ENCODE assay signal across 30 mouse cellular contexts in genomic region chr2:19385772-19386171, GRCm38 (mm10). TPM values are rescaled to one million over a fixed set of nuclear protein-coding genes. Genes with fewer than 3 reads are reported as not detected.
A peak's percentile ranks its signal among the peaks of the same experiment; 100 is the strongest.
DNase-seq lines count a peak whose midpoint lies in the region; ATAC-seq and TF ChIP-seq lines count a peak whose summit lies in the region.
"Had no signal": no experiment of that assay in that cellular context is flagged by ENCODE, and none has a peak within 500 bp of the region (broad histone marks: within the 10 kb centered on the region; RNA-seq: fewer than 3 reads in every experiment).

No protein-coding gene starts in this region.

- H3K36me3 ChIP-seq in liver, postnatal 0 days (replicated peaks; ENCODE audit: insufficient read depth, low read length), result 0 out of 2 replicates have a peak, but pooled peaks cover 8% of the 10 kb centered on the region
- H3K36me3 ChIP-seq: embryonic facial prominence, embryonic 15.5 days; forebrain, embryonic 10.5 days; forebrain, embryonic 12.5 days; forebrain, embryonic 15.5 days; G1E had no signal

- peak overlapping the region; percentile 48; the same call in 1 of the 2 replicates for H3K27ac ChIP-seq in liver, postnatal 0 days (ENCODE audit: low read depth)
- peak overlapping the region; percentile 74; the same call in 1 of the 2 replicates for H3K27ac ChIP-seq in bone marrow, adult 2 months (ENCODE audit: control insufficient read depth, insufficient read depth, low read depth, low read length, poor library complexity)
- H3K27ac ChIP-seq: embryonic facial prominence, embryonic 13.5 days; embryonic facial prominence, embryonic 15.5 days; forebrain, embryonic 10.5 days; forebrain, embryonic 12.5 days; forebrain, embryonic 15.5 days had no signal

- no peak for ATAC-seq in liver, postnatal 0 days
- peak; percentile 28 for ATAC-seq in megakaryocyte, adult 5-6 weeks (ENCODE audit: poor library complexity, severe bottlenecking)
- ATAC-seq: activated CD4-positive, CD25-positive, alpha-beta regulatory T cell, adult 4 months; forebrain, embryonic 15.5 days; forebrain, postnatal 0 days; Patski had no signal

- TF ChIP-seq CTCF in liver, postnatal 0 days (IDR thresholded peaks at IDR 0.05; ENCODE audit: low read depth), result no peak
- TF ChIP-seq CTCF in bone marrow, adult 2 months (IDR thresholded peaks at IDR 0.05; ENCODE audit: control insufficient read depth, insufficient read depth, low read length), result no peak

- H3K9me3 ChIP-seq in liver, postnatal 0 days (ENCODE audit: low read length), result no peaks in the 10 kb centered on the region
- H3K9me3 ChIP-seq: embryonic facial prominence, embryonic 13.5 days; embryonic facial prominence, embryonic 15.5 days; forebrain, embryonic 10.5 days; forebrain, embryonic 12.5 days; forebrain, embryonic 15.5 days; G1E had no signal

- WGBS in liver, postnatal 0 days (ENCODE audit: insufficient replicate concordance), result 74% methylated on average over 5 of the region's 5 CpGs
- 65% methylated on average over 5 of the region's 5 CpGs for WGBS in bone marrow, adult 2 months

- H3K9ac ChIP-seq in liver, postnatal 0 days (replicated peaks), result no peak overlapping the region
- H3K9ac ChIP-seq: embryonic facial prominence, embryonic 13.5 days; embryonic facial prominence, embryonic 15.5 days; forebrain, embryonic 12.5 days; forebrain, embryonic 15.5 days; forebrain, postnatal 0 days had no signal

- no peaks in the 10 kb centered on the region for H3K4me1 ChIP-seq in liver, postnatal 0 days (ENCODE audit: insufficient read depth)
- H3K4me1 ChIP-seq in bone marrow, adult 2 months (ENCODE audit: control insufficient read depth, insufficient read depth, low read length), result peaks cover 5% of the 10 kb centered on the region
- H3K4me1 ChIP-seq: embryonic facial prominence, embryonic 13.5 days; embryonic facial prominence, embryonic 15.5 days; forebrain, embryonic 15.5 days had no signal

- H3K4me2 ChIP-seq in liver, postnatal 0 days (ENCODE audit: low read depth, low read length), result no peak overlapping the region
- H3K4me2 ChIP-seq: embryonic facial prominence, embryonic 13.5 days; embryonic facial prominence, embryonic 15.5 days; forebrain, embryonic 12.5 days; forebrain, embryonic 15.5 days had no signal

- no peaks in the 10 kb centered on the region for H3K27me3 ChIP-seq in liver, postnatal 0 days (ENCODE audit: insufficient read depth, low read length)
- H3K27me3 ChIP-seq: embryonic facial prominence, embryonic 13.5 days; embryonic facial prominence, embryonic 15.5 days; forebrain, embryonic 12.5 days; forebrain, embryonic 15.5 days had no signal

- no peak for DNase-seq in liver, postnatal 0 days
- DNase-seq in liver (no peak), A20 (ENCODE audit: low read depth, low spot score) (peak; percentile 11)
- DNase-seq in heart, postnatal 10 days, result no peak
- no peak for DNase-seq in gastrocnemius, adult 18-20 months (ENCODE audit: low spot score)
- DNase-seq: adrenal gland, adult 8-10 months; adrenal gland, postnatal 14 days; adrenal gland, postnatal 36 days; cerebellum, adult 11 months; cerebellum, adult 18-20 months; cerebellum, adult 8-10 months; cerebellum, adult 9-11 months; cerebellum, postnatal 14 days; cerebellum, postnatal 36 days; embryo, embryonic 11 days; forebrain, postnatal 0 days had no signal

- intact Hi-C loops in heart, postnatal 10 days (cut with DNase I), result no loop called here

- no peak overlapping the region for H3K4me3 ChIP-seq in liver, postnatal 0 days (ENCODE audit: low read depth, low read length)
- no peak overlapping the region for H3K4me3 ChIP-seq in bone marrow, adult 2 months (replicated peaks; ENCODE audit: control insufficient read depth, low read depth, low read length)
- H3K4me3 ChIP-seq: embryonic facial prominence, embryonic 13.5 days; embryonic facial prominence, embryonic 15.5 days; erythroblast, embryonic 14.5 days; forebrain, embryonic 10.5 days; forebrain, embryonic 12.5 days; forebrain, embryonic 15.5 days had no signal

- no peak for TF ChIP-seq POLR2A in bone marrow, adult 2 months (IDR thresholded peaks at IDR 0.05; ENCODE audit: borderline replicate concordance, control insufficient read depth, low read depth, low read length)

- TF ChIP-seq EP300 in liver, postnatal 0 days (IDR thresholded peaks at IDR 0.05; ENCODE audit: low read depth), result no peak

RNA-seq across cellular contexts. Expression of gene Msrb2, which starts 14.5 kb away (rescaled TPM):
- 9.9 and 10.2 TPM in 2 replicates for polyA plus RNA-seq in liver, postnatal 0 days (2015; fragmentation: Nextera tagmentation; extraction: Ambion mirVana)
- polyA plus RNA-seq in bone marrow, adult 2 months (2011; ENCODE audit: insufficient read depth, insufficient read length, low replicate concordance, missing spikeins), result 4.4 and 19.6 TPM in 2 replicates
- total RNA-seq in megakaryocyte, adult 5-6 weeks (2015), result 8.8 and 15.1 TPM in 2 replicates
- 7.0 and 13.2 TPM in 2 replicates for total RNA-seq in megakaryocyte, adult 5-6 weeks (2017)
- 10 to 100 TPM; 39.0 to 50.1 TPM for total RNA-seq in heart, postnatal 10 days (2021)
- 10 to 100 TPM; 14.6 to 19.4 TPM for total RNA-seq in gastrocnemius, adult 18-20 months (2021)
- total RNA-seq: G1E had no signal
- polyA plus RNA-seq: G1E had no signal

RNA-seq across cellular contexts. Expression of gene Ptf1a, which starts 59.7 kb away (rescaled TPM):
- not detected in 2 replicates for polyA plus RNA-seq in liver, postnatal 0 days (2015; fragmentation: Nextera tagmentation; extraction: Ambion mirVana)
- not detected in 2 replicates for polyA plus RNA-seq in bone marrow, adult 2 months (2011; ENCODE audit: insufficient read depth, insufficient read length, low replicate concordance, missing spikeins)
- not detected in 2 replicates for total RNA-seq in megakaryocyte, adult 5-6 weeks (2015)
- not detected in 2 replicates for total RNA-seq in megakaryocyte, adult 5-6 weeks (2017)
- total RNA-seq in heart, postnatal 10 days (2021), result not detected
- not detected for total RNA-seq in gastrocnemius, adult 18-20 months (2021)
- total RNA-seq: adrenal gland, adult 18-20 months; adrenal gland, adult 8-10 months; adrenal gland, postnatal 14 days; adrenal gland, postnatal 36 days; common myeloid progenitor, adult 5-6 weeks; forebrain, postnatal 0 days; G1E had no signal
- polyA plus RNA-seq: activated CD4-positive, CD25-positive, alpha-beta regulatory T cell, adult 4 months; C2C12; embryonic facial prominence, embryonic 13.5 days; embryonic facial prominence, embryonic 15.5 days; erythroblast, embryonic 14.5 days; forebrain, embryonic 10.5 days; forebrain, postnatal 0 days; G1E; Patski had no signal
